Mouse (Mus musculus): ENCODE data around the gene Sertad4. TPM values are rescaled to one million over a fixed set of nuclear protein-coding genes. Genes with fewer than 3 reads are reported as not detected.

The Sertad4 gene
- total RNA-seq, 1 experiment = 1.6 TPM

GRCm38 (mm10) chr1:192852047-192852446, 3.5 kb downstream of the Sertad4 start:
- H3K27ac ChIP-seq (ENCODE audit: insufficient read depth, low read depth, low read length, poor library complexity, severe bottlenecking) = no peak overlapping the region
- no peak for DNase-seq (ENCODE audit: low read depth, low spot score)
- in situ Hi-C loops (cut with MboI; ENCODE audit: low sequenced_read_pairs in 2 of 2, unreplicated experiment in 2 of 2) = no loop called here
- no peaks in the 10 kb centered on the region; the same call in 1 of the 2 replicates for H3K36me3 ChIP-seq (ENCODE audit: control insufficient read depth, insufficient read depth, low read length, poor library complexity, severe bottlenecking)
- no peak for TF ChIP-seq ZNF384 (IDR thresholded peaks at IDR 0.05; ENCODE audit: low read depth, low read length)
- TF ChIP-seq HCFC1 (IDR thresholded peaks at IDR 0.05; ENCODE audit: borderline replicate concordance, insufficient read depth, low read length) = no peak
- no peak for TF ChIP-seq ZC3H11A (IDR thresholded peaks at IDR 0.05; ENCODE audit: borderline replicate concordance, low read depth, low read length)
- TF ChIP-seq MAFK (IDR thresholded peaks at IDR 0.05; ENCODE audit: insufficient read depth, low read depth, low read length) = no peak
- TF ChIP-seq CHD2 (IDR thresholded peaks at IDR 0.05; ENCODE audit: low read depth, low read length) = no peak
- H3K9me3 ChIP-seq (ENCODE audit: control insufficient read depth, insufficient read depth, low read depth, low read length) = no peaks in the 10 kb centered on the region
- H3K9ac ChIP-seq (ENCODE audit: insufficient read depth, low read depth, low read length, poor library complexity, severe bottlenecking) = no peak overlapping the region
- H3K4me1 ChIP-seq (ENCODE audit: control insufficient read depth in 2 of 2, insufficient read depth in 2 of 2, low read length in 2 of 2, poor library complexity in 1 of 2) = peaks cover 0 to 7% of the 10 kb centered on the region in 2 experiments; a peak in 2 of 4 replicates
- no peak overlapping the region for H3K4me3 ChIP-seq (ENCODE audit: insufficient read depth in 1 of 2, low read depth in 1 of 2, low read length in 2 of 2, poor library complexity in 1 of 2, severe bottlenecking in 1 of 2)

- TF ChIP-seq MAFK (IDR thresholded peaks at IDR 0.05; ENCODE audit: insufficient read depth, low read depth, low read length) (no peak), ZNF384 (IDR thresholded peaks at IDR 0.05; ENCODE audit: low read depth, low read length) (no peak), HCFC1 (IDR thresholded peaks at IDR 0.05; ENCODE audit: borderline replicate concordance, insufficient read depth, low read length) (no peak), ZC3H11A (IDR thresholded peaks at IDR 0.05; ENCODE audit: borderline replicate concordance, low read depth, low read length) (no peak), CHD2 (IDR thresholded peaks at IDR 0.05; ENCODE audit: low read depth, low read length) (no peak)
- in situ Hi-C loops (cut with MboI; ENCODE audit: low sequenced_read_pairs in 2 of 2, unreplicated experiment in 2 of 2) = no loop called here
- no peak overlapping the region for H3K4me3 ChIP-seq (ENCODE audit: insufficient read depth in 1 of 2, low read depth in 1 of 2, low read length in 2 of 2, poor library complexity in 1 of 2, severe bottlenecking in 1 of 2)
- peaks cover 0 to 10% of the 10 kb centered on the region in 2 experiments; a peak in 2 of 4 replicates for H3K4me1 ChIP-seq (ENCODE audit: control insufficient read depth in 2 of 2, insufficient read depth in 2 of 2, low read length in 2 of 2, poor library complexity in 1 of 2)
- no peaks in the 10 kb centered on the region for H3K9me3 ChIP-seq (ENCODE audit: control insufficient read depth, insufficient read depth, low read depth, low read length)
- H3K27ac ChIP-seq (ENCODE audit: insufficient read depth, low read depth, low read length, poor library complexity, severe bottlenecking) = no peak overlapping the region
- no peak overlapping the region for H3K9ac ChIP-seq (ENCODE audit: insufficient read depth, low read depth, low read length, poor library complexity, severe bottlenecking)
- H3K36me3 ChIP-seq (ENCODE audit: control insufficient read depth, insufficient read depth, low read length, poor library complexity, severe bottlenecking) = no peaks in the 10 kb centered on the region; the same call in 1 of the 2 replicates
- DNase-seq (ENCODE audit: low read depth, low spot score) = no peak
Measured at GRCm38 (mm10) chr1:192851640-192852039, 3.9 kb downstream of the Sertad4 start.

GRCm38 (mm10) chr1:192851126-192851525, 4.4 kb downstream of the Sertad4 start:
- TF ChIP-seq ZNF384 (IDR thresholded peaks at IDR 0.05; ENCODE audit: low read depth, low read length) (no peak), HCFC1 (IDR thresholded peaks at IDR 0.05; ENCODE audit: borderline replicate concordance, insufficient read depth, low read length) (no peak), ZC3H11A (IDR thresholded peaks at IDR 0.05; ENCODE audit: borderline replicate concordance, low read depth, low read length) (no peak), MAFK (IDR thresholded peaks at IDR 0.05; ENCODE audit: insufficient read depth, low read depth, low read length) (no peak), CHD2 (IDR thresholded peaks at IDR 0.05; ENCODE audit: low read depth, low read length) (no peak)
- H3K4me1 ChIP-seq (ENCODE audit: control insufficient read depth in 2 of 2, insufficient read depth in 2 of 2, low read length in 2 of 2, poor library complexity in 1 of 2) = peaks cover 0 to 9% of the 10 kb centered on the region in 2 experiments; a peak in 2 of 4 replicates
- H3K36me3 ChIP-seq (ENCODE audit: control insufficient read depth, insufficient read depth, low read length, poor library complexity, severe bottlenecking) = no peaks in the 10 kb centered on the region; the same call in 1 of the 2 replicates
- H3K9me3 ChIP-seq (ENCODE audit: control insufficient read depth, insufficient read depth, low read depth, low read length) = no peaks in the 10 kb centered on the region
- no peak overlapping the region for H3K4me3 ChIP-seq (ENCODE audit: insufficient read depth in 1 of 2, low read depth in 1 of 2, low read length in 2 of 2, poor library complexity in 1 of 2, severe bottlenecking in 1 of 2)
- no peak overlapping the region for H3K27ac ChIP-seq (ENCODE audit: insufficient read depth, low read depth, low read length, poor library complexity, severe bottlenecking)
- no peak overlapping the region for H3K9ac ChIP-seq (ENCODE audit: insufficient read depth, low read depth, low read length, poor library complexity, severe bottlenecking)
- in situ Hi-C loops (cut with MboI; ENCODE audit: low sequenced_read_pairs in 2 of 2, unreplicated experiment in 2 of 2) = no loop called here
- DNase-seq (ENCODE audit: low read depth, low spot score) = no peak

GRCm38 (mm10) chr1:192849616-192850015, 5.9 kb downstream of the Sertad4 start:
- no peak overlapping the region for H3K4me3 ChIP-seq (ENCODE audit: insufficient read depth in 1 of 2, low read depth in 1 of 2, low read length in 2 of 2, poor library complexity in 1 of 2, severe bottlenecking in 1 of 2)
- DNase-seq (ENCODE audit: low read depth, low spot score) = no peak
- no peak for TF ChIP-seq ZNF384 (IDR thresholded peaks at IDR 0.05; ENCODE audit: low read depth, low read length)
- no peak for TF ChIP-seq HCFC1 (IDR thresholded peaks at IDR 0.05; ENCODE audit: borderline replicate concordance, insufficient read depth, low read length)
- no peak for TF ChIP-seq CHD2 (IDR thresholded peaks at IDR 0.05; ENCODE audit: low read depth, low read length)
- no peak for TF ChIP-seq ZC3H11A (IDR thresholded peaks at IDR 0.05; ENCODE audit: borderline replicate concordance, low read depth, low read length)
- no peak for TF ChIP-seq MAFK (IDR thresholded peaks at IDR 0.05; ENCODE audit: insufficient read depth, low read depth, low read length)

More at GRCm38 (mm10) chr1:192849616-192850015, 5.9 kb downstream of the Sertad4 start:
- in situ Hi-C loops (cut with MboI; ENCODE audit: low sequenced_read_pairs in 2 of 2, unreplicated experiment in 2 of 2) = no loop called here
- Histone ChIP-seq H3K4me1 (ENCODE audit: control insufficient read depth in 2 of 2, insufficient read depth in 2 of 2, low read length in 2 of 2, poor library complexity in 1 of 2) (peaks cover 0 to 9% of the 10 kb centered on the region in 2 experiments; a peak in 2 of 4 replicates), H3K9ac (ENCODE audit: insufficient read depth, low read depth, low read length, poor library complexity, severe bottlenecking) (no peak overlapping the region), H3K27ac (ENCODE audit: insufficient read depth, low read depth, low read length, poor library complexity, severe bottlenecking) (no peak overlapping the region), H3K36me3 (ENCODE audit: control insufficient read depth, insufficient read depth, low read length, poor library complexity, severe bottlenecking) (no peaks in the 10 kb centered on the region; the same call in 1 of the 2 replicates), H3K9me3 (ENCODE audit: control insufficient read depth, insufficient read depth, low read depth, low read length) (no peaks in the 10 kb centered on the region)

Measured in ES-E14 (cell line).